Mouse (Mus musculus) cortical plate, adult 2 months (tissue): Measurements from ENCODE around the gene Me3.

ENCODE experiments used
- CTCF ChIP-seq: fragments of 200-500 bp; IDR thresholded peaks from 2 replicates; pipeline ENCODE4 v1.5.1; 2011; ENCODE audit warnings: mild to moderate bottlenecking, control low read depth, low read length; ENCODE audit not compliant: insufficient read depth; ENCODE audit errors: extremely low read depth
- POLR2A ChIP-seq: fragments of 200-500 bp; IDR thresholded peaks from 2 replicates; pipeline ENCODE4 v1.6.1; 2011; ENCODE audit warnings: mild to moderate bottlenecking, low read length, control low read depth; ENCODE audit not compliant: insufficient read depth; ENCODE audit errors: extremely low read depth

DNA sequence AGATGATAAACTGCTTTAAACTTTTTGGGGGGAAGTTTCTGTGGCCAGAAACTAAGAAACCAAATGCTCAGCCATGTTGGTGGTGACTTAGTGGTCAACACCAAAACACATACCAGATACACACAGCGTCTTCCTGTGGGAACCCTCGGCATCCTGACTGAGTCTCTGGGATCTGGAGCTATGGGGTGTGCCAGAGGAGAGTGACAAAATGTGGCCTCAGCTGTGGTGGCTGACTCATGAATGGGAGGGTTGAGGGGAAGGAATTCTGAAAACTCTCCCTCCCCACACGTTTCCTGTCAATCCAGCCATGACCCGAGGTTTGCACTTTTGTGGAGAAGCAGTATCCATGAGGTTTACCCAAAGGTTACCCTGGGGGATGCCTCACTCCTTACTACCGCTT, 32.0 kb downstream of the Me3 start:
- no peak for TF ChIP-seq POLR2A
- no peak for TF ChIP-seq CTCF
